Mouse (Mus musculus): ENCODE results near the gene Sp1. TPM values are rescaled to one million over a fixed set of nuclear protein-coding genes. Genes with fewer than 3 reads are reported as not detected.

The Sp1 gene
- polyA plus RNA-seq, 1 experiment, result 13.4 TPM

DNA sequence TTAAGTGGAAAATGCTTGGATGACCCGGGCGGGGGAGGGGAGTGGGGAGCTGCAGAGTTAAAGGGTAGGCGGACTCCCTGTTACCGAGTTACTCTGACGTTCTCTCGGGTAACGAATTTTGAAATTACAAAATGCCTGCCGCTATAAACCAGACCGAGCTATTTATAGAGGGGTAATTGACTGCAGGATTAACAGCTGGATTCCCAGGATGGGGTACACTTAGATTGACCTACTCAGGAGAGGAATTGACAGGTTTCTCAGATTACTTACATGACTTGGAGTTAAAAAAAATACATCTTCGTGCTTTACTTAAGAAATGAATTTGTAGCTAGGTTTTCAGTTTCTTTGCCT, 65.3 kb downstream of the Sp1 start:
- peaks cover 58% of the 10 kb centered on the region for H3K79me2 ChIP-seq (ENCODE audit: control insufficient read depth, insufficient read depth)
- H3K79me3 ChIP-seq (ENCODE audit: low read depth), result peaks cover 54% of the 10 kb centered on the region
- H3ac ChIP-seq (ENCODE audit: control insufficient read depth, insufficient read length, low read depth), result peak overlapping the region; percentile 81
- no peaks in the 10 kb centered on the region for H3K27me3 ChIP-seq (ENCODE audit: control insufficient read depth, insufficient read depth, insufficient read length)
- H3K4me3 ChIP-seq (ENCODE audit: insufficient read depth, poor library complexity, severe bottlenecking), result peak overlapping the region; percentile 98
- TF ChIP-seq USF1 (IDR thresholded peaks at IDR 0.05; ENCODE audit: low read depth), result no peak
- TF ChIP-seq MYOD1 (IDR thresholded peaks at IDR 0.05; ENCODE audit: control insufficient read depth, insufficient read length, low read depth), result no peak
- TF ChIP-seq MYOG (IDR thresholded peaks at IDR 0.05; ENCODE audit: control insufficient read depth, extremely low read depth, insufficient read length), result no peak
- no peak for TF ChIP-seq MAX (IDR thresholded peaks at IDR 0.05)
- H3K36me3 ChIP-seq (ENCODE audit: control insufficient read depth, insufficient read depth), result peaks cover 66% of the 10 kb centered on the region

- Histone ChIP-seq H3K36me3 (ENCODE audit: control insufficient read depth, insufficient read depth) (peaks cover 67% of the 10 kb centered on the region), H3K4me3 (ENCODE audit: insufficient read depth, poor library complexity, severe bottlenecking) (peak overlapping the region; percentile 98), H3K79me2 (ENCODE audit: control insufficient read depth, insufficient read depth) (peaks cover 63% of the 10 kb centered on the region), H3ac (ENCODE audit: control insufficient read depth, insufficient read length, low read depth) (peak overlapping the region; percentile 81), H3K79me3 (ENCODE audit: low read depth) (peaks cover 58% of the 10 kb centered on the region), H3K27me3 (ENCODE audit: control insufficient read depth, insufficient read depth, insufficient read length) (no peaks in the 10 kb centered on the region)
- TF ChIP-seq MYOD1 (IDR thresholded peaks at IDR 0.05; ENCODE audit: control insufficient read depth, insufficient read length, low read depth) (no peak), FOSL1 (IDR thresholded peaks at IDR 0.05; ENCODE audit: insufficient read depth, low read length, poor library complexity, severe bottlenecking) (no peak), MYOG (IDR thresholded peaks at IDR 0.05; ENCODE audit: control insufficient read depth, extremely low read depth, insufficient read length) (no peak), CTCF (IDR thresholded peaks at IDR 0.05; ENCODE audit: control insufficient read depth, insufficient read depth, insufficient read length) (no peak), USF1 (IDR thresholded peaks at IDR 0.05; ENCODE audit: low read depth) (no peak), MAX (IDR thresholded peaks at IDR 0.05) (no peak), CEBPB (IDR thresholded peaks at IDR 0.05; ENCODE audit: low read depth) (no peak)
These were observed 65.8 kb downstream of the Sp1 start for GRCm38 (mm10) chr15:102471727-102472126.

DNA sequence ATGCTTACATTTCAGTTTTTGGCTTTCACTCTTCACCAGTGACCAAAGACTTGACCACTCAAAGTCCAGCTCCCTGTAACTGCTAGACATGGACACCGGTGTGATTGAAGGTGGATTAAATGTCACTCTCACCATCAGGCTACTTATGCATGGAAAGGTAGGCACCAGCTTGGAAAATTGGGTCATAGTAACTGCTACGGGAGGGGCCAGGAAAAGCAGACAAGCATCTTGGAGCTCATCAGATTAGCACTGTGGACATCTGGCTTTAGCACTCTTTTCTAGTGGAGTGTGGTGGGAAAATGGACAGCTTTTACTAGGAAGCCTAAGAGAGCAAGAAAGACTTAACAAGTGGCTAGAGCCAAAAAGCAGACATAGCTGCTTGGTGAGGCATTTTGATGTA, 67.3 kb downstream of the Sp1 start:
- no peak overlapping the region for H3ac ChIP-seq (ENCODE audit: control insufficient read depth, insufficient read length, low read depth)
- H3K79me3 ChIP-seq (ENCODE audit: low read depth), result peaks cover 69% of the 10 kb centered on the region
- no peaks in the 10 kb centered on the region for H3K27me3 ChIP-seq (ENCODE audit: control insufficient read depth, insufficient read depth, insufficient read length)
- TF ChIP-seq CEBPB (IDR thresholded peaks at IDR 0.05; ENCODE audit: low read depth), result no peak
- H3K4me3 ChIP-seq (ENCODE audit: insufficient read depth, poor library complexity, severe bottlenecking), result no peak overlapping the region
- H3K79me2 ChIP-seq (ENCODE audit: control insufficient read depth, insufficient read depth), result peaks cover 78% of the 10 kb centered on the region
- H3K36me3 ChIP-seq (ENCODE audit: control insufficient read depth, insufficient read depth), result peaks cover 78% of the 10 kb centered on the region

DNA sequence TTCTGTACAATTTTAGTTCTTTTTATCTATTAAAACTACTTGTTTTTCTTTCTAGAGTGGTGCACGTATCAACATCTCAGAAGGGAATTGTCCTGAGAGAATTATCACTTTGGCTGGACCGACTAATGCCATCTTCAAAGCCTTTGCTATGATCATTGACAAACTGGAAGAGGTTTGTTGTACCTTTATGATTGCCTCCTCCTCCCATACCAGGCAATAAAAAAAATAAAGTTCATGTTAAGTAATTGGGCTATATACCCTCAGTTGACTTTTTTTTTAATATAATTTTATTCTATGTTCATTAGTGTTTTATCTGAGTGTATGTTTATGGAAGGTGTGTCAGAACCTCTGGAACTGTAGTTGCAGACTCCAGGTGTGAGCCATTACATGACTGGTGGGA, 68.6 kb downstream of the Sp1 start:
- Histone ChIP-seq H3K79me2 (ENCODE audit: control insufficient read depth, insufficient read depth) (peaks cover 91% of the 10 kb centered on the region), H3ac (ENCODE audit: control insufficient read depth, insufficient read length, low read depth) (no peak overlapping the region), H3K27me3 (ENCODE audit: control insufficient read depth, insufficient read depth, insufficient read length) (no peaks in the 10 kb centered on the region), H3K4me3 (ENCODE audit: insufficient read depth, poor library complexity, severe bottlenecking) (no peak overlapping the region), H3K36me3 (ENCODE audit: control insufficient read depth, insufficient read depth) (peaks cover 79% of the 10 kb centered on the region), H3K79me3 (ENCODE audit: low read depth) (peaks cover 78% of the 10 kb centered on the region)
- TF ChIP-seq MAX (IDR thresholded peaks at IDR 0.05) (no peak), MYOD1 (IDR thresholded peaks at IDR 0.05; ENCODE audit: control insufficient read depth, insufficient read length, low read depth) (no peak), MYOG (IDR thresholded peaks at IDR 0.05; ENCODE audit: control insufficient read depth, extremely low read depth, insufficient read length) (no peak), USF1 (IDR thresholded peaks at IDR 0.05; ENCODE audit: low read depth) (no peak), CEBPB (IDR thresholded peaks at IDR 0.05; ENCODE audit: low read depth) (no peak), FOSL1 (IDR thresholded peaks at IDR 0.05; ENCODE audit: insufficient read depth, low read length, poor library complexity, severe bottlenecking) (no peak), CTCF (IDR thresholded peaks at IDR 0.05; ENCODE audit: control insufficient read depth, insufficient read depth, insufficient read length) (no peak)

- TF ChIP-seq CEBPB (IDR thresholded peaks at IDR 0.05; ENCODE audit: low read depth) (no peak), CTCF (IDR thresholded peaks at IDR 0.05; ENCODE audit: control insufficient read depth, insufficient read depth, insufficient read length) (no peak), USF1 (IDR thresholded peaks at IDR 0.05; ENCODE audit: low read depth) (no peak), MYOG (IDR thresholded peaks at IDR 0.05; ENCODE audit: control insufficient read depth, extremely low read depth, insufficient read length) (no peak), MYOD1 (IDR thresholded peaks at IDR 0.05; ENCODE audit: control insufficient read depth, insufficient read length, low read depth) (no peak), MAX (IDR thresholded peaks at IDR 0.05) (no peak), FOSL1 (IDR thresholded peaks at IDR 0.05; ENCODE audit: insufficient read depth, low read length, poor library complexity, severe bottlenecking) (no peak)
- no peak overlapping the region for H3ac ChIP-seq (ENCODE audit: control insufficient read depth, insufficient read length, low read depth)
These were observed 77.2 kb downstream of the Sp1 start for GRCm38 (mm10) chr15:102483136-102483535.

GRCm38 (mm10) chr15:102485853-102486252, 79.9 kb downstream of the Sp1 start:
- H3K4me3 ChIP-seq (ENCODE audit: insufficient read depth, poor library complexity, severe bottlenecking), result no peak overlapping the region
- no peak overlapping the region for H3ac ChIP-seq (ENCODE audit: control insufficient read depth, insufficient read length, low read depth)
- H3K79me2 ChIP-seq (ENCODE audit: control insufficient read depth, insufficient read depth), result peaks cover 99% of the 10 kb centered on the region
- H3K36me3 ChIP-seq (ENCODE audit: control insufficient read depth, insufficient read depth), result peaks cover 99% of the 10 kb centered on the region
- no peaks in the 10 kb centered on the region for H3K27me3 ChIP-seq (ENCODE audit: control insufficient read depth, insufficient read depth, insufficient read length)
- H3K79me3 ChIP-seq (ENCODE audit: low read depth), result peaks cover 67% of the 10 kb centered on the region
- TF ChIP-seq MYOD1 (IDR thresholded peaks at IDR 0.05; ENCODE audit: control insufficient read depth, insufficient read length, low read depth), result no peak
- no peak for TF ChIP-seq CEBPB (IDR thresholded peaks at IDR 0.05; ENCODE audit: low read depth)
- TF ChIP-seq USF1 (IDR thresholded peaks at IDR 0.05; ENCODE audit: low read depth), result no peak
- TF ChIP-seq MYOG (IDR thresholded peaks at IDR 0.05; ENCODE audit: control insufficient read depth, extremely low read depth, insufficient read length), result no peak
- TF ChIP-seq CTCF (IDR thresholded peaks at IDR 0.05; ENCODE audit: control insufficient read depth, insufficient read depth, insufficient read length), result no peak
- TF ChIP-seq FOSL1 (IDR thresholded peaks at IDR 0.05; ENCODE audit: insufficient read depth, low read length, poor library complexity, severe bottlenecking), result no peak
- TF ChIP-seq MAX (IDR thresholded peaks at IDR 0.05), result no peak

More at GRCm38 (mm10) chr15:102483136-102483535, 77.2 kb downstream of the Sp1 start:
- H3K4me3 ChIP-seq (ENCODE audit: insufficient read depth, poor library complexity, severe bottlenecking), result no peak overlapping the region
- peaks cover 97% of the 10 kb centered on the region for H3K36me3 ChIP-seq (ENCODE audit: control insufficient read depth, insufficient read depth)
- H3K79me2 ChIP-seq (ENCODE audit: control insufficient read depth, insufficient read depth), result peaks cover 99% of the 10 kb centered on the region
- H3K79me3 ChIP-seq (ENCODE audit: low read depth), result peaks cover 69% of the 10 kb centered on the region
- H3K27me3 ChIP-seq (ENCODE audit: control insufficient read depth, insufficient read depth, insufficient read length), result no peaks in the 10 kb centered on the region

Other genes with a start within 250 kb of the Sp1 start
- 45.8 TPM for gene Zfp740, start 202.9 kb upstream of the Sp1 start, polyA plus RNA-seq (2012; fragmentation: generic; extraction: Trizol)
- 26.4 TPM for gene Csad, start 201.4 kb upstream of the Sp1 start, polyA plus RNA-seq (2012; fragmentation: generic; extraction: Trizol)
- gene Itgb7, start 174.2 kb upstream of the Sp1 start, polyA plus RNA-seq (2012; fragmentation: generic; extraction: Trizol), result 58.8 TPM
- gene Rarg, start 148.6 kb upstream of the Sp1 start, polyA plus RNA-seq (2012; fragmentation: generic; extraction: Trizol), result 92.5 TPM
- gene Gm9918, start 135.6 kb upstream of the Sp1 start, polyA plus RNA-seq (2012; fragmentation: generic; extraction: Trizol), result not detected
- gene Mfsd5, start 126.7 kb upstream of the Sp1 start, polyA plus RNA-seq (2012; fragmentation: generic; extraction: Trizol), result 126 TPM
- 47.0 TPM for gene Espl1, start 109.9 kb upstream of the Sp1 start, polyA plus RNA-seq (2012; fragmentation: generic; extraction: Trizol)
- 378 TPM for gene Pfdn5, start 80.0 kb upstream of the Sp1 start, polyA plus RNA-seq (2012; fragmentation: generic; extraction: Trizol)
- gene Myg1, start 74.4 kb upstream of the Sp1 start, polyA plus RNA-seq (2012; fragmentation: generic; extraction: Trizol), result 152 TPM
- gene Aaas, start 55.4 kb upstream of the Sp1 start, polyA plus RNA-seq (2012; fragmentation: generic; extraction: Trizol), result 217 TPM
- gene Sp7, start 39.0 kb upstream of the Sp1 start, polyA plus RNA-seq (2012; fragmentation: generic; extraction: Trizol), result 10.8 TPM
- 0.07 TPM for gene Amhr2, start 39.2 kb downstream of the Sp1 start, polyA plus RNA-seq (2012; fragmentation: generic; extraction: Trizol)
- gene Prr13, start 52.9 kb downstream of the Sp1 start, polyA plus RNA-seq (2012; fragmentation: generic; extraction: Trizol), result 113 TPM
- 1,132 TPM for gene Pcbp2, start 64.4 kb downstream of the Sp1 start, polyA plus RNA-seq (2012; fragmentation: generic; extraction: Trizol)
- not detected for gene Gm10337, start 97.6 kb downstream of the Sp1 start, polyA plus RNA-seq (2012; fragmentation: generic; extraction: Trizol)
- 11.2 TPM for gene Map3k12, start 110.9 kb downstream of the Sp1 start, polyA plus RNA-seq (2012; fragmentation: generic; extraction: Trizol)
- 127 TPM for gene Tarbp2, start 112.0 kb downstream of the Sp1 start, polyA plus RNA-seq (2012; fragmentation: generic; extraction: Trizol)
- 0.94 TPM for gene Npff, start 118.8 kb downstream of the Sp1 start, polyA plus RNA-seq (2012; fragmentation: generic; extraction: Trizol)
- gene Gm28047, start 218.9 kb downstream of the Sp1 start, polyA plus RNA-seq (2012; fragmentation: generic; extraction: Trizol), result not detected
- gene Atf7, start 219.3 kb downstream of the Sp1 start, polyA plus RNA-seq (2012; fragmentation: generic; extraction: Trizol), result 31.0 TPM